Mouse (Mus musculus) kidney, adult 9 months (tissue): ENCODE measurements around the gene Fam208a.
A peak's percentile ranks its signal among the peaks of the same experiment; 100 is the strongest.

Experiments
- DNase-seq: peaks from one replicate; pipeline ENCODE4 v3.0.0; 2022

Gene Fam208a

DNA sequence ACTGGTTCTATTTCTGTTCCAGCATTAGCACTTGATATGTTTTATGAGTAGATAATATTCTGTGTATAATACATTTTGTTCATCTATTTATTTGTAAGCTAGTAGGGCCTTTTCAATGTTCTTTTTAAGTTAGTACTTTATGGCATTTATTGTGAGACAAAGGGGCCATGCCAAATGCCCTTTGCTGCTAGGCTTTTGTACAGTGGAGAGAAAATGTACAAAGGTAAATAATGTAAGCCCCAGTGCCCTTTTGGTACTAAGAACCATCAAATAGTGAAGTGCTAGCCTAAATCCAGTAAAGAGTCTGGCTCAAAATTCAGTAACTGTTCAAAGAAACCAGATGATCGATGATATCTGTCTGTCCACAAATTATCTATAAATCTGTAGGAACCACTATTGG lies 6.3 kb upstream of the Fam208a start:
- no peak for DNase-seq

DNA sequence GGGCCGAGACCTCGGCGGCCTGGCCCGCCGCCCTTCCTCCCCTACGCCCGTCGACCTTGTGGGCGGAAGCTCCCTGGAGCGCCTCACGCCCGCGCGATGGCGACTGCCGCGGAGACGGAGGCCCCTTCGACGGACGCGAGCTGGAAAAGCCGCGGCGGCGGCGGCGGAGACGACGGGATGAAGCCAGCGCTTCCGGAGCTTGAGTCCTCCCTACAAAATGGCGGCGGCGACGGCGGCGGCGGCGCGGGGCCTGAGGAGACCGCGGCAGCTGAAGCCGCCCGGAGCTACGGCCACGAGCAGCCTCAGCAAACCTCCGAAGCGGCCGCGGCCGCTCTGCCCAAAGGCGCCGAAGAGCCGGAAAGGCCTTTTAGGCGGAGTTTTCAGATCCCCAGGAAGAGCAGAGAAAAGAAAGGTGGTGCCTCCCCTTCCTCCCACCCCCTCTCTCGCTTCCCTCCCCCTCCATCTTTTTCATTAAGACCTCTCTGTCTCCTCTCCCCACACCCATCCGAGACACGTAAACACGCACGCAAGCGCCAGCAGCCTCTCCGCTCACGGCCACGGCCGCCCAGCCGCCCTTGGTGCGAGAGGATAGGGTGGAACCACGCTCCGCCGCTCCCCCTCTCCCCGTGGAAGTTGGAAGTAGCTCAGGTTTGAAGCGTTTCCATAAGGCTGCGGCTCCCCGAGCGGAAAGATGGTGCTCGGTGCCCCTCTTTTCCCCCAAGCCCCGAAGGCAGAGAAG lies 508 bp downstream of the Fam208a start:
- peak; percentile 82 for DNase-seq

DNA sequence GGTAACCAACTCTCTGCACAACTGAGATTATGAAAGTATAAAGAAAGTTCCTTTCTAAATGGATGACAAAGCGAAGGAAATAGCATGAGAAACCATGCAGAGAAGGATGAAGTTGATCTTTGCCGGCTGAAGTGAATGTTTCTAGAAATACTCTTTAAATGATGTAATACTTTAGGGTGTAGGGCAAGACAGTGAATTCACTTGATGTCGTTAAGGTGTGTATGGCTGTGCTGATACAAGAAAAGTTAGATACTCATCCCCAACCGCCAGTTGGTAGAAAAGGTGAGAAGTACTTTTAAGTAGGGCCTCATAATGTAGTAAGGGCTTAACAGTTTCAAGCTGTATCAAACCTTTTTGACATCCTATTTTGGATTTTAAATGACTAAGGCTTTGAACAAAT lies 1.6 kb downstream of the Fam208a start:
- DNase-seq: no peak

GRCm38 (mm10) chr14:27432064-27432463 lies 3.4 kb downstream of the Fam208a start:
- DNase-seq: no peak

DNA sequence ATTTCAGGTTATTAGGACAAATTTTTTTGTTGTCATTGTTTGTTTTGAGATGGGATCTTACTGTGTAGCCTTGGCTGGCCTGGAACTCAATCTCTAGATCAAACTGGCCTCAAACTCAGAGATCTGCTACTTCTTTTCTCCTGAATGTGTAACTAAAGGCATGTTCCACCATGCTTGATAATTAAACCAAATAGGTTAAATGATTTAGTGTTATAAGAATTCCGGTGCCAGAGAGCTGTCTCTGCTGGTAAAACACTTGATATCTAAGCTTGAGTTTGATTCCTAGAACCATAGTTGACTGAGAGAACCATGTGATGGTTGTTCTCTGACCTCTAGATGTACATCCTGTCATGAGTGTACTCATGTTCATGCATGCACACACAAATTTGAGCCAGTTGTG lies 7.5 kb downstream of the Fam208a start:
- peak; percentile 57 for DNase-seq

DNA sequence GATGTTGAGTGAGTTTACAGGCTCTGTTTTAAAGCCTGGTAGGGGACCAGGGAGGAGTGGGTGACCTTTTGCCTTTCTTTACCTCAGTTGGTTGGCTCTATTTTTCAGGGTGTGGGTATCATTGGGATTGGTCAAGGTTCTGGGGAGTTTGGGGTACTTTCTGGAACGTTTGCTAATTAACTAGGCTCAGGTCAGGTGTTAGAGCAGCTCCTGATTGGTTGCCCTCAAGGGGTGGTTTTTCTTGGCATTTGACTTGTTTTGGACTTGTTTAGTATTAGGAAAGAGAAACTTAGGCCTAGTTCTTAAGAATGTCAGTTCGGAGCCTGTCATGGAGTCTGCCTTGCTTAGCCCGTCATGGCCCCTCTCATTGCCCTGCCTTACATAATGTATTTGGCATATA lies 8.2 kb downstream of the Fam208a start:
- peak; percentile 85 for DNase-seq

GRCm38 (mm10) chr14:27440921-27441320 lies 12.3 kb downstream of the Fam208a start:
- DNase-seq: peak; percentile 32

DNA sequence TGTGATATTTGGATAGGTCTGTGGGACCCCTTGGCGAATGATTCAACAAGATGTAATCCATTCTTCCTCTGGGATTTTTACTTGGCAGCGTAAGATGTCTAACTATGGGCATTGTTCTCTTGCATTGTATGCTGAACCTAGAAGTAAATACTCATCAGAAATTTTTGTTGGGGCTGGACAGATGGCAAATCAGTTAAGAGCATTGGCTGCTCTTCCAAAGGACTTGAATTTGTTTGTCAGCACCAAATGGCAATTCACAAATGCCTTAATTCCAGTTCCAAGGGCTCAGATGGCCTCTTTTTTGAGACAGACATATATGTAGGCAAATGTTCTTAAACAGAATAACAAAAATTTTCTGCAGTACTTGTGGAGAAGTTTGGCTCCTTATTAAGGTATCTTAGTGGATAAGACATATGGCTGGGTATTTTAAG lies 16.2 kb downstream of the Fam208a start:
- DNase-seq: no peak

DNA sequence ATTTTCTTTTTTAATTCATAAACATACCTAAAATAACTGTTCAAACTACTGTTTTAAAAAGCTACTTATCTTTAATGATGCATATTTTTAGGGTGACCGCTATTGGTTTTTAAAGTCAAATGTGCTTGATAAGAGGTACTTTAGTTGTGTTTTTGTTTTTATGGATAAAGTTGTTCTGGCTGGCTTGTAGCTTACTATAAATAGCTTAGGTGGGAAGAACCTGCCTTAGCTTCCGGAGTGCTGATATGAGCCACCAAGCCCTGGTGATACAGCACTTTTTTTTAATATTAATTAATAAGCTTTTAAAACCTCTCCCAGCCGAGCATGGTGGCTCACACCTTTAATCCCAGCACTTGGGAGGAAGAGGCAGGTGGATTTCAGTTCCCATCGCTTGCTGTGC lies 18.3 kb downstream of the Fam208a start:
- no peak for DNase-seq

GRCm38 (mm10) chr14:27491399-27491798 lies 62.8 kb downstream of the Fam208a start:
- DNase-seq: no peak

GRCm38 (mm10) chr14:27493516-27493915 lies 64.9 kb downstream of the Fam208a start:
- no peak for DNase-seq

DNA sequence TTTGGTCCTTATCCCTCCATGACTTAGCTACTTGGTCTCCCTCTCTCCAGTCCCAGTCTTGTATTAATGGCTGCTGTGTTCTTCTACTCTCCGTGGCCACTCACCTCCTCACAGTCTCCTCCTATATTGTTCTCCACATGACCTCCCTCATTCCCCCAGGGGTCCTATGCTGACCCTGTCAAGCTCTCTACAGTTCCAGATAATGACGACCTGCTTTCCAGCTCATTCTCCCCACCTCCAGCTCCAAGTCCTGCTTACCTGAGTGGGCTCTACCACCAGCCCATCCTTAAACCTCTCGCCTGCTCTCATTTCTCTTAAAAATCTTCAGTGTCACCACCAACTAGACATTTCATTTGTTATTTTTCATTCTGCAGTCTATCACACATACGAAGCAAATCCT lies 72.5 kb downstream of the Fam208a start:
- no peak for DNase-seq

DNA sequence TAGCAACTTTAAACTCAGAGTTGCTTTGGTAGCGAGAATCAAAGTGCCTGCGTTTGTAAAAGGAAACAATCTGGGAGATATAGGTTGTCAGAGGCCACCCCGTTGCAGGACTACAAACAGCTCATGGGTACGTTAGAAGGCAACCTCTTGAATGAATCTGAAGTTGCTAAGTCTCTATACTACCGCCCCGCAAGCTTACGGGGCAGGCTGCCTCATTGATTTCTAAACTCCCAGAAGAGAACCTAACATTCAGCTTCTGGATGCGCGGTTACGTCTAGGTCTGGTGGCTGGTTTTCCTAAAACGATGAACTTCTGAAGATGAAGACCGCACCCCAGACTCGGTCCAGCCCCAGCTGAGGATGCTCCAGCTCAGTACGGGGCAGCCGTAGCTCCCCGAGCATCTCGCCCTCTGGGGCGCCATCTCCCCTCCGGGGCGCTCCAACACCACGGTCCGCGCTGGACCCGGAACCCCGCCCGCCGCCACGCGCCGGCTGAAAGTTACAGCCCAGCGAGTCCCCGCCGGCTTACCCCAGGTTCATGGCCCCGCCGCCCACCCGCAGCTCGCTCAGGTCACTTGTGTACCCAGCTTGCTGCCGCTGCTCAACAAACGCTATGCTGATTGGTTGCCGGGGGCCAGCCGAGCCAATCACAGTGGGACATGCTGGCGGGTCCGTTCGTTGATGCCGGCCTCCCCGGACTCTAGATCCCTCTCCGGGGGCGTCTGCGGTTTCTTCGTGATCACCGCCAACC lies 79.4 kb downstream of the Fam208a start, which contains the start of gene Ccdc66:
Gene Ccdc66 (minus strand): TSS at position 567 of the 750 bp plus-strand sequence.
- DNase-seq: peak; percentile 99

- DNase-seq: peak; percentile 15
Observed at GRCm38 (mm10) chr14:27508644-27509301, 80.1 kb downstream of the Fam208a start.

- no peak for DNase-seq
Observed at GRCm38 (mm10) chr14:27524541-27524940, 95.9 kb downstream of the Fam208a start.
